Comparison of ENCODE assay signal across 17 mouse cellular contexts in genomic region chr11:120666617-120667016, GRCm38 (mm10). TPM values are rescaled to one million over a fixed set of nuclear protein-coding genes. Genes with fewer than 3 reads are reported as not detected.
DNase-seq lines count a peak whose midpoint lies in the region; ATAC-seq and TF ChIP-seq lines count a peak whose summit lies in the region.
"Had no signal": no experiment of that assay in that cellular context is flagged by ENCODE, and none has a peak within 500 bp of the region (broad histone marks: within the 10 kb centered on the region; RNA-seq: fewer than 3 reads in every experiment).

No protein-coding gene starts in this region.

- intact Hi-C loops in left cerebral cortex, postnatal 25 days (cut with DNase I), result no loop called here

- peaks cover 43% of the 10 kb centered on the region for H3K27me3 ChIP-seq in hindbrain, embryonic 10.5 days (ENCODE audit: insufficient read depth, poor library complexity, severe bottlenecking)
- peaks cover 17% of the 10 kb centered on the region for H3K27me3 ChIP-seq in hindbrain, embryonic 11.5 days (ENCODE audit: control insufficient read depth, insufficient read depth, low read length)
- peaks cover 23% of the 10 kb centered on the region for H3K27me3 ChIP-seq in limb, embryonic 13.5 days
- H3K27me3 ChIP-seq in liver, postnatal 0 days (ENCODE audit: insufficient read depth, low read length), result peaks cover 29% of the 10 kb centered on the region

- WGBS in hindbrain, embryonic 10.5 days, result 8% methylated on average over 3 of the region's 3 CpGs
- WGBS in hindbrain, embryonic 11.5 days, result 15% methylated on average over 3 of the region's 3 CpGs
- 1% methylated on average over 3 of the region's 3 CpGs for WGBS in limb, embryonic 13.5 days
- 24% methylated on average over 3 of the region's 3 CpGs for WGBS in liver, postnatal 0 days (ENCODE audit: insufficient replicate concordance)

- no peak overlapping the region for H3K27ac ChIP-seq in hindbrain, embryonic 10.5 days
- no peak overlapping the region for H3K27ac ChIP-seq in hindbrain, embryonic 11.5 days (ENCODE audit: low read depth, low read length)
- no peak overlapping the region for H3K27ac ChIP-seq in limb, embryonic 13.5 days
- no peak overlapping the region for H3K27ac ChIP-seq in liver, postnatal 0 days (ENCODE audit: low read depth)
- H3K27ac ChIP-seq: heart, adult 2 months; hindbrain, embryonic 12.5 days had no signal

- no peak for ATAC-seq in hindbrain, embryonic 11.5 days (ENCODE audit: low FRiP score)
- no peak for ATAC-seq in limb, embryonic 13.5 days (ENCODE audit: low FRiP score, low read depth)
- no peak for ATAC-seq in liver, postnatal 0 days
- ATAC-seq: intestine, postnatal 0 days had no signal

- no peaks in the 10 kb centered on the region for H3K9me3 ChIP-seq in hindbrain, embryonic 10.5 days
- H3K9me3 ChIP-seq in hindbrain, embryonic 11.5 days (ENCODE audit: control insufficient read depth, low read length), result no peaks in the 10 kb centered on the region
- H3K9me3 ChIP-seq in limb, embryonic 13.5 days, result no peaks in the 10 kb centered on the region
- H3K9me3 ChIP-seq in liver, postnatal 0 days (ENCODE audit: low read length), result no peaks in the 10 kb centered on the region
- H3K9me3 ChIP-seq: hindbrain, embryonic 12.5 days; lung, embryonic 15.5 days had no signal

- TF ChIP-seq EP300 in liver, postnatal 0 days (IDR thresholded peaks at IDR 0.05; ENCODE audit: low read depth), result no peak

- H3K4me3 ChIP-seq in hindbrain, embryonic 10.5 days, result peak overlapping the region; percentile 16
- no peak overlapping the region for H3K4me3 ChIP-seq in hindbrain, embryonic 11.5 days (ENCODE audit: low read depth, low read length)
- no peak overlapping the region for H3K4me3 ChIP-seq in limb, embryonic 13.5 days
- no peak overlapping the region for H3K4me3 ChIP-seq in liver, postnatal 0 days (ENCODE audit: low read depth, low read length)
- H3K4me3 ChIP-seq: heart, adult 2 months; hindbrain, embryonic 12.5 days; lung, embryonic 15.5 days had no signal

- no peak overlapping the region for H3K4me2 ChIP-seq in hindbrain, embryonic 11.5 days (replicated peaks; ENCODE audit: low read depth, low read length)
- H3K4me2 ChIP-seq in limb, embryonic 13.5 days (replicated peaks), result no peak overlapping the region
- H3K4me2 ChIP-seq in liver, postnatal 0 days (ENCODE audit: low read depth, low read length), result no peak overlapping the region
- H3K4me2 ChIP-seq: hindbrain, embryonic 12.5 days; lung, embryonic 15.5 days had no signal

- no peaks in the 10 kb centered on the region for H3K36me3 ChIP-seq in hindbrain, embryonic 10.5 days
- no peaks in the 10 kb centered on the region for H3K36me3 ChIP-seq in hindbrain, embryonic 11.5 days (ENCODE audit: control insufficient read depth, insufficient read depth, low read length)
- no peaks in the 10 kb centered on the region for H3K36me3 ChIP-seq in limb, embryonic 13.5 days
- H3K36me3 ChIP-seq in liver, postnatal 0 days (replicated peaks; ENCODE audit: insufficient read depth, low read length), result no peaks in the 10 kb centered on the region
- H3K36me3 ChIP-seq: hindbrain, embryonic 12.5 days; lung, embryonic 15.5 days had no signal

- peaks cover 16% of the 10 kb centered on the region for H3K4me1 ChIP-seq in hindbrain, embryonic 10.5 days (replicated peaks)
- H3K4me1 ChIP-seq in hindbrain, embryonic 11.5 days (replicated peaks; ENCODE audit: control insufficient read depth, insufficient read depth, low read length), result no peaks in the 10 kb centered on the region
- peaks cover 14% of the 10 kb centered on the region for H3K4me1 ChIP-seq in limb, embryonic 13.5 days
- no peaks in the 10 kb centered on the region for H3K4me1 ChIP-seq in liver, postnatal 0 days (ENCODE audit: insufficient read depth)

- no peak for TF ChIP-seq CTCF in liver, postnatal 0 days (IDR thresholded peaks at IDR 0.05; ENCODE audit: low read depth)

- DNase-seq in hindbrain, embryonic 10.5 days (ENCODE audit: low spot score), result peak; percentile 28
- no peak for DNase-seq in hindbrain, embryonic 11.5 days (ENCODE audit: low spot score)
- peak; percentile 59 for DNase-seq in MN1 (ENCODE audit: low spot score)
- peak; percentile 56 for DNase-seq in embryo, embryonic 10.5 days (ENCODE audit: low spot score)
- no peak for DNase-seq in left cerebral cortex, postnatal 25 days (ENCODE audit: low spot score in 2 of 2)
- no peak for DNase-seq in liver, postnatal 0 days
- DNase-seq: adrenal gland, postnatal 36 days; cerebellum, postnatal 36 days; kidney, postnatal 36 days; layer of hippocampus, postnatal 36 days; right cerebral cortex, postnatal 25 days had no signal

- H3K9ac ChIP-seq in hindbrain, embryonic 11.5 days (ENCODE audit: low read depth, low read length), result no peak overlapping the region
- H3K9ac ChIP-seq in limb, embryonic 13.5 days, result peak overlapping the region; percentile 31; the same call in 1 of the 2 replicates
- no peak overlapping the region for H3K9ac ChIP-seq in liver, postnatal 0 days (replicated peaks)
- H3K9ac ChIP-seq: hindbrain, embryonic 12.5 days; lung, embryonic 15.5 days had no signal

RNA-seq across cellular contexts. Expression of gene Notum, which starts 5.6 kb away (rescaled TPM):
- polyA plus RNA-seq in hindbrain, embryonic 10.5 days (2016; fragmentation: Nextera tagmentation; extraction: Ambion mirVana), result 2.3 and 4.3 TPM in 2 replicates
- 1.7 and 2.1 TPM in 2 replicates for polyA plus RNA-seq in hindbrain, embryonic 11.5 days (2014; fragmentation: Nextera tagmentation; extraction: Ambion mirVana)
- polyA plus RNA-seq in limb, embryonic 13.5 days (2015; fragmentation: Nextera tagmentation; extraction: Ambion mirVana), result 4.3 and 6.5 TPM in 2 replicates
- 1 to 10 TPM; 4.1 to 4.7 TPM for total RNA-seq in left cerebral cortex, postnatal 25 days (2021)
- polyA plus RNA-seq in liver, postnatal 0 days (2015; fragmentation: Nextera tagmentation; extraction: Ambion mirVana), result 0.15 and 0.29 TPM in 2 replicates

RNA-seq across cellular contexts. Expression of gene Aspscr1, which starts 6.2 kb away (rescaled TPM):
- 147 and 178 TPM in 2 replicates for polyA plus RNA-seq in hindbrain, embryonic 10.5 days (2016; fragmentation: Nextera tagmentation; extraction: Ambion mirVana)
- polyA plus RNA-seq in hindbrain, embryonic 11.5 days (2014; fragmentation: Nextera tagmentation; extraction: Ambion mirVana), result 117 and 122 TPM in 2 replicates
- 128 and 129 TPM in 2 replicates for polyA plus RNA-seq in limb, embryonic 13.5 days (2015; fragmentation: Nextera tagmentation; extraction: Ambion mirVana)
- 10 to 100 TPM; 51.2 to 53.1 TPM for total RNA-seq in left cerebral cortex, postnatal 25 days (2021)
- 56.8 and 57.1 TPM in 2 replicates for polyA plus RNA-seq in liver, postnatal 0 days (2015; fragmentation: Nextera tagmentation; extraction: Ambion mirVana)

RNA-seq across cellular contexts. Expression of gene Myadml2, which starts 18.7 kb away (rescaled TPM):
- polyA plus RNA-seq in hindbrain, embryonic 10.5 days (2016; fragmentation: Nextera tagmentation; extraction: Ambion mirVana), result not detected in 2 replicates
- polyA plus RNA-seq in hindbrain, embryonic 11.5 days (2014; fragmentation: Nextera tagmentation; extraction: Ambion mirVana), result 0.19 and 0.49 TPM in 2 replicates
- 0.36 and 1.3 TPM in 2 replicates for polyA plus RNA-seq in limb, embryonic 13.5 days (2015; fragmentation: Nextera tagmentation; extraction: Ambion mirVana)
- total RNA-seq in left cerebral cortex, postnatal 25 days (2021), result 1 to 10 TPM; 7.4 to 8.6 TPM
- polyA plus RNA-seq in liver, postnatal 0 days (2015; fragmentation: Nextera tagmentation; extraction: Ambion mirVana), result 0.26 and 0.50 TPM in 2 replicates
- total RNA-seq: adrenal gland, postnatal 36 days; liver, adult 2 months had no signal
- polyA plus RNA-seq: intestine, postnatal 0 days; liver, adult 2 months had no signal

RNA-seq across cellular contexts. Expression of gene Pycr1, which starts 23.0 kb away (rescaled TPM):
- polyA plus RNA-seq in hindbrain, embryonic 10.5 days (2016; fragmentation: Nextera tagmentation; extraction: Ambion mirVana), result 37.6 and 38.7 TPM in 2 replicates
- polyA plus RNA-seq in hindbrain, embryonic 11.5 days (2014; fragmentation: Nextera tagmentation; extraction: Ambion mirVana), result 28.2 and 30.2 TPM in 2 replicates
- 43.7 and 45.6 TPM in 2 replicates for polyA plus RNA-seq in limb, embryonic 13.5 days (2015; fragmentation: Nextera tagmentation; extraction: Ambion mirVana)
- total RNA-seq in left cerebral cortex, postnatal 25 days (2021), result 1 to 10 TPM; 1.4 to 2.1 TPM
- 1.5 and 1.7 TPM in 2 replicates for polyA plus RNA-seq in liver, postnatal 0 days (2015; fragmentation: Nextera tagmentation; extraction: Ambion mirVana)

RNA-seq across cellular contexts. Expression of gene Mafg, which starts 33.2 kb away (rescaled TPM):
- 23.1 and 26.2 TPM in 2 replicates for polyA plus RNA-seq in hindbrain, embryonic 10.5 days (2016; fragmentation: Nextera tagmentation; extraction: Ambion mirVana)
- 21.8 and 23.5 TPM in 2 replicates for polyA plus RNA-seq in hindbrain, embryonic 11.5 days (2014; fragmentation: Nextera tagmentation; extraction: Ambion mirVana)
- polyA plus RNA-seq in limb, embryonic 13.5 days (2015; fragmentation: Nextera tagmentation; extraction: Ambion mirVana), result 27.0 and 28.9 TPM in 2 replicates
- total RNA-seq in left cerebral cortex, postnatal 25 days (2021), result 10 to 100 TPM; 91.5 to 98.4 TPM
- 30.8 and 35.8 TPM in 2 replicates for polyA plus RNA-seq in liver, postnatal 0 days (2015; fragmentation: Nextera tagmentation; extraction: Ambion mirVana)

Comparison
In these comparisons a context has a peak if more than half of its experiments do, and no peak if none do; other contexts are left out.
1. DNase-seq: peak in hindbrain, embryonic 10.5 days (single experiment), MN1 (single experiment) and embryo, embryonic 10.5 days (single experiment); none in hindbrain, embryonic 11.5 days (single experiment), left cerebral cortex, postnatal 25 days (0 of 2) and liver, postnatal 0 days (single experiment).